Comparison of ENCODE assay signal across 11 mouse cellular contexts in genomic region chr6:77222849-77223638, GRCm38 (mm10). TPM values are rescaled to one million over a fixed set of nuclear protein-coding genes. Genes with fewer than 3 reads are reported as not detected.
DNase-seq lines count a peak whose midpoint lies in the region; ATAC-seq and TF ChIP-seq lines count a peak whose summit lies in the region.
"Had no signal": no experiment of that assay in that cellular context is flagged by ENCODE, and none has a peak within 500 bp of the region (broad histone marks: within the 10 kb centered on the region; RNA-seq: fewer than 3 reads in every experiment).

No protein-coding gene starts in this region.

- H3K27ac ChIP-seq in kidney, embryonic 15.5 days: no peak overlapping the region
- no peak overlapping the region for H3K27ac ChIP-seq in forebrain, embryonic 16.5 days (ENCODE audit: low read length)
- no peak overlapping the region for H3K27ac ChIP-seq in heart, adult 2 months
- H3K27ac ChIP-seq: stomach, embryonic 15.5 days had no signal

- H3K36me3 ChIP-seq in kidney, embryonic 15.5 days: no peaks in the 10 kb centered on the region
- H3K36me3 ChIP-seq in forebrain, embryonic 16.5 days (ENCODE audit: control insufficient read depth, insufficient read depth): no peaks in the 10 kb centered on the region
- H3K36me3 ChIP-seq in heart, adult 2 months (ENCODE audit: control insufficient read depth, insufficient read depth, low read length): no peaks in the 10 kb centered on the region
- H3K36me3 ChIP-seq: stomach, embryonic 15.5 days had no signal

- H3K4me2 ChIP-seq in kidney, embryonic 15.5 days: no peak overlapping the region
- peak overlapping the region; percentile 26 for H3K4me2 ChIP-seq in forebrain, embryonic 16.5 days (ENCODE audit: low read length)
- H3K4me2 ChIP-seq: stomach, embryonic 15.5 days had no signal

- peak; percentile 74 for ATAC-seq in kidney, embryonic 15.5 days (replicated peaks; ENCODE audit: low FRiP score)
- ATAC-seq in forebrain, embryonic 16.5 days: peak; percentile 89
- ATAC-seq: liver, postnatal 0 days had no signal

- no peak for TF ChIP-seq POLR2A in heart, adult 2 months (IDR thresholded peaks at IDR 0.05; ENCODE audit: insufficient read depth, low read depth, low read length)

- H3K4me1 ChIP-seq in kidney, embryonic 15.5 days: peaks cover 5% of the 10 kb centered on the region; the same call in 1 of the 2 replicates
- H3K4me1 ChIP-seq in forebrain, embryonic 16.5 days (replicated peaks; ENCODE audit: control insufficient read depth, insufficient read depth, low read length): peaks cover 18% of the 10 kb centered on the region
- no peaks in the 10 kb centered on the region for H3K4me1 ChIP-seq in heart, adult 2 months (ENCODE audit: control insufficient read depth, insufficient read depth, low read length)
- H3K4me1 ChIP-seq: stomach, embryonic 15.5 days had no signal

- TF ChIP-seq EP300 in heart, adult 2 months (IDR thresholded peaks at IDR 0.05; ENCODE audit: insufficient read depth, low read depth, low read length): no peak

- WGBS in kidney, embryonic 15.5 days: 61% methylated on average over 16 of the region's 16 CpGs
- 16% methylated on average over 16 of the region's 16 CpGs for WGBS in forebrain, embryonic 16.5 days
- whole genome bisulfite sequencing in heart, adult 2 months: 67% methylated on average over 16 of the region's 16 CpGs

- H3K9ac ChIP-seq in kidney, embryonic 15.5 days: no peak overlapping the region
- no peak overlapping the region for H3K9ac ChIP-seq in forebrain, embryonic 16.5 days (replicated peaks; ENCODE audit: low read depth, low read length)
- H3K9ac ChIP-seq in heart, adult 2 months (ENCODE audit: low read depth, low read length): no peak overlapping the region
- H3K9ac ChIP-seq: liver, postnatal 0 days; stomach, embryonic 15.5 days had no signal

- DNase-seq in kidney, adult 8-10 months: no peak
- DNase-seq in layer of hippocampus, postnatal 36 days: peak; percentile 65 to 69
- DNase-seq in right cerebral cortex, postnatal 10 days (ENCODE audit: low spot score in 2 of 2): peak; percentile 80 to 83
- no peak for DNase-seq in heart, adult 2 months
- no peak for DNase-seq in urinary bladder, postnatal 10 days (ENCODE audit: low spot score)
- DNase-seq in ovary, postnatal 10 days (ENCODE audit: low spot score): no peak
- DNase-seq: liver, postnatal 0 days had no signal

- H3K27me3 ChIP-seq in kidney, embryonic 15.5 days: no peaks in the 10 kb centered on the region
- H3K27me3 ChIP-seq in forebrain, embryonic 16.5 days (replicated peaks; ENCODE audit: control insufficient read depth, insufficient read depth, low read length): no peaks in the 10 kb centered on the region
- no peaks in the 10 kb centered on the region for H3K27me3 ChIP-seq in heart, adult 2 months (ENCODE audit: control insufficient read depth, insufficient read depth, low read length)
- H3K27me3 ChIP-seq: CH12.LX; stomach, embryonic 15.5 days had no signal

- intact Hi-C loops in heart, adult 2 months (cut with DNase I): no loop called here

- no peaks in the 10 kb centered on the region for H3K9me3 ChIP-seq in kidney, embryonic 15.5 days (replicated peaks)
- no peaks in the 10 kb centered on the region for H3K9me3 ChIP-seq in forebrain, embryonic 16.5 days (ENCODE audit: control insufficient read depth, low read length)
- H3K9me3 ChIP-seq: stomach, embryonic 15.5 days had no signal

- H3K4me3 ChIP-seq in kidney, embryonic 15.5 days (replicated peaks): no peak overlapping the region
- no peak overlapping the region for H3K4me3 ChIP-seq in forebrain, embryonic 16.5 days (replicated peaks; ENCODE audit: low read length)
- H3K4me3 ChIP-seq in heart, adult 2 months: no peak overlapping the region
- H3K4me3 ChIP-seq: stomach, embryonic 15.5 days had no signal

- no peaks in the 10 kb centered on the region for H3K79me2 ChIP-seq in heart, adult 2 months (replicated peaks; ENCODE audit: control insufficient read depth, insufficient read depth, low read length)

- TF ChIP-seq CTCF in heart, adult 2 months (IDR thresholded peaks at IDR 0.05): no peak

RNA-seq across cellular contexts. Expression of gene Lrrtm1, which starts 19.4 kb away (rescaled TPM):
- polyA plus RNA-seq in kidney, embryonic 15.5 days (2015; fragmentation: Nextera tagmentation; extraction: Ambion mirVana): 6.8 and 6.9 TPM in 2 replicates
- polyA plus RNA-seq in forebrain, embryonic 16.5 days (2015; fragmentation: Nextera tagmentation; extraction: Ambion mirVana): 71.0 and 73.0 TPM in 2 replicates
- total RNA-seq in layer of hippocampus, postnatal 36 days (2021): 100 to 1,000 TPM; 114 TPM
- total RNA-seq in heart, adult 2 months (2021): not detected
- polyA plus RNA-seq in heart, adult 2 months (2012; rRNA removed): 0.12 and 0.16 TPM in 2 replicates
- total RNA-seq: CH12.LX had no signal
- polyA plus RNA-seq: liver, postnatal 0 days had no signal

Comparison
In these comparisons a context has a peak if more than half of its experiments do, and no peak if none do; other contexts are left out.
1. DNase-seq: peak in layer of hippocampus, postnatal 36 days (2 of 2) and right cerebral cortex, postnatal 10 days (2 of 2); none in kidney, adult 8-10 months (0 of 2), heart, adult 2 months (0 of 2), urinary bladder, postnatal 10 days (single experiment) and ovary, postnatal 10 days (single experiment).